Mouse (Mus musculus): ENCODE measurements around the gene Sat2. TPM values are rescaled to one million over a fixed set of nuclear protein-coding genes. Genes with fewer than 3 reads are reported as not detected.

Gene Sat2
- polyA plus RNA-seq, 1 experiment from 2014 or later: 21.3 TPM

DNA sequence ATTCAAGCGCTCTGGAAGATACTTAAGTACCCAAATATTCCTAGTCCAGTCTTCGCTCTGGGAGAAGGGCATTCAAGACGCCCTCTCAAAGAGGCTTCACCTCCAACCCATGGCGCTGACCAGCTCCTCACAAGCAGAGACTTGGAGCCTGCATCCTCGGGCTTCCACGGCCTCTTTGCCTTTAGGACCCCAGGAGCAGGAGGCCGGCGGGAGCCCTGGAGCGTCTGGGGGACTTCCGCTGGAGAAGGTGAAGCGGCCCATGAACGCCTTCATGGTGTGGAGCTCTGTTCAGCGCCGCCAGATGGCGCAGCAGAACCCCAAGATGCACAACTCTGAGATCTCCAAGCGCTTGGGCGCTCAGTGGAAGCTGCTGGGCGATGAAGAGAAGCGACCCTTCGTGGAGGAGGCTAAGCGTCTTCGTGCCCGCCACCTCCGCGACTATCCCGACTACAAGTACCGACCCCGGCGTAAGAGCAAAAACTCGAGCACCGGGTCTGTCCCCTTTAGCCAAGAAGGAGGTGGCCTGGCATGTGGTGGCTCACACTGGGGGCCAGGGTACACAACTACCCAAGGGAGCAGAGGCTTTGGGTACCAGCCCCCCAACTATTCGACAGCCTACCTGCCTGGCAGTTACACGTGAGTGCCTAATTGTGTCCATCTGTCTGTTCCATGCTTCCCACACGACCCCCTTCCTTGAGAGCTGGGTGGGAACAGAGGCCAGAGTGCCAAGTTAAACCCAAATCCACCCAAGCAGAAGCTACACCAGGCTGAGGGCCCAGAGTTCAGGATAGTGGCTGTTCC lies 33.6 kb downstream of the Sat2 start, which contains the start of gene Sox15:
Gene Sox15, plus strand, starts transcription at position 51 of the 801 bp plus-strand sequence.
- Histone ChIP-seq H3K4me2 (replicated peaks; ENCODE audit: low read depth, low read length) (peak within 1 kb of the TSS; percentile 32; the same call in 1 of the 2 replicates), H3K9ac (replicated peaks; ENCODE audit: low read length) (peak within 1 kb of the TSS; percentile 50), H3K9me3 (ENCODE audit: low read length) (no peaks in the 10 kb centered on the region), H3K27me3 (ENCODE audit: insufficient read depth, low read length) (no peaks in the 10 kb centered on the region), H3K27ac (ENCODE audit: low read length) (peak within 1 kb of the TSS; percentile 57; the same call in 1 of the 2 replicates), H3K4me3 (ENCODE audit: low read length) (peak within 1 kb of the TSS; percentile 18; the same call in 1 of the 2 replicates), H3K4me1 (ENCODE audit: insufficient read depth, low read length) (peaks cover 18% of the 10 kb centered on the region), H3K36me3 (ENCODE audit: insufficient read depth, low read length) (peaks cover 62% of the 10 kb centered on the region)
- 18% methylated on average over 34 of the region's 34 CpGs for WGBS
- peak; percentile 87 for ATAC-seq (ENCODE audit: low FRiP score, low TSS enrichment)

DNA sequence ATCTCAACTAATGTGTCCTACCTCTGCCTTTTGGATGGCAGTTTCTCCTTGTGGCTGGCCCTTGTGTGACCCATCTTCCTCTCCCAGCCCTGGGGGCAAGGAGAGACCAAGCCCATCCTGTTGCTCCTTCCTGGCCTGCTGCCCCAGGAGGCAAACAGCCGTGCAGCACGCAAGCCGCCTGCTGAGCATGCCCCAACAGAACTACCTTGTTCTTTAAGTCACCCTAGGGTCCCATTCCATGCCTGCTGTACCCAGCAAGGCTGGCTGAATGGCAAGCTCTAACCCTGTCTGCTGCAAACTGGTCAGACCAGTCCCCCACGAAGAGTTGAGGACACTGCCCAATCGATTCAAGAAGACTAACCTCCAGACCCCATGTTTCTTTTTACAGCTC lies 34.2 kb downstream of the Sat2 start:
- Histone ChIP-seq H3K36me3 (ENCODE audit: insufficient read depth, low read length) (peaks cover 56% of the 10 kb centered on the region), H3K27me3 (ENCODE audit: insufficient read depth, low read length) (no peaks in the 10 kb centered on the region), H3K4me2 (replicated peaks; ENCODE audit: low read depth, low read length) (0 out of 2 replicates have a peak overlapping the region, but pooled peaks have one; percentile 32), H3K9me3 (ENCODE audit: low read length) (no peaks in the 10 kb centered on the region), H3K9ac (replicated peaks; ENCODE audit: low read length) (peak overlapping the region; percentile 50; the same call in 1 of the 2 replicates), H3K4me1 (ENCODE audit: insufficient read depth, low read length) (peaks cover 18% of the 10 kb centered on the region), H3K4me3 (ENCODE audit: low read length) (no peak overlapping the region), H3K27ac (ENCODE audit: low read length) (no peak overlapping the region)
- WGBS: 72% methylated on average over 5 of the region's 5 CpGs
- ATAC-seq (ENCODE audit: low FRiP score, low TSS enrichment): no peak

DNA sequence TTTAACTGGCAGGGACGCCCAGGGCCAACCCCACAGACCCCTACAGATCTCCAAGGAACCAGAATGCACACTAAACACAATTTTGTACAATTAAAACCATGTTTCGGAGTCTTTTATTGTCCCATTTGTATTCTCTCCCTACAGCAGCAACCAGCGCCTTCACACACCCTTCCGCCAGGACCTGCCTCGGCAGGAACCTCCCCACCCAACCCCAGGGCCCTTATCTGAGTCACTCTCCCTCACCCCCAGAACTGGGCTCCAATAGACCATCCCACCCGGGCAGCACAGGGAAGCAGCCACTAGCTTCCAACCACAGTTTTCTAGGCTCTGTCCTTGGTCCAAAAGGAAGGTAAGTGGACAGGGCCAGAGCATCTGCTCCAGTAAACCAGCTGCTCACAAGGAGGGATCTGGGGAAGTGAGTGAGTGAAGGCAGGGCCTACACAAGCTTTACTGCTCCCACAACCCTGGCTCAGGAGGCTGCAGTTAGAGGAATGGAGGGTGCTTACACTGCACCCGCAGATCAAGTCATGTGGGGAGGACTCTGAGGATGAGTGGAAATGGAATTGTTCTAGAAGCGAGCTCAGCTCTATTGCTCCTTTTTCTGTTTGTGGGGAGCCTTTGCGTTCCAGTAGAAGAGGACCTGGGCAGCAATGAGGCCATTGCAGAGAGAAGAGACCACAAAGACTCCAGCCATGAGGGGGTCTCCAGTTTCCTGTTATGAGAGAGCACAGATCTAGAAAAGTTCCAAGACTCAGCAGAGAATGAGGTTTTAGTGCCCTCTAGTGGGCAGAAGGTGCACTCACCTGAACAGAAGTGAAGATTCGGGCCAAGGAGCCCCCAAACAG lies 35.0 kb downstream of the Sat2 start:
- H3K36me3 ChIP-seq (ENCODE audit: insufficient read depth, low read length): peaks cover 50% of the 10 kb centered on the region

DNA sequence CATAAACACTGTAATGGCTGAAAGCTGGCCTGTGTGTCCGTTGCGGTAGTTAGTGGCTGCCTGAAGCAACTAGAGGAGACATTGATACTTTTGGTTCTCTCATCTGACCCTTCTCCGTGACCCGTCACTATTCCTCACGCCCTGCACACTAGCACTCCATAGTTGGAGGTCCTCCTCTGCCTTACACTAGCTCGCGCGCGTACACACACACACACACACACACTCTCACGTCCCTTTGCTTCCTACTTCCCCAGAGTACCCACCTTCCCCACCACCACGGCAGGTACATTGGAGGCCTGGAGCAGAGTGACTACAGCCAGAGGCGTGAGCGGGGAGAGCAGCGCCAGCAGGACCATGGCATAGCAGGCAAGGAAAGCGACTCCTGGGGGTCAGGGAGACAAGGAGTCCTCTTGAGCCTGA lies 35.6 kb downstream of the Sat2 start:
- Histone ChIP-seq H3K4me3 (ENCODE audit: low read length) (no peak overlapping the region), H3K27ac (ENCODE audit: low read length) (no peak overlapping the region), H3K4me2 (replicated peaks; ENCODE audit: low read depth, low read length) (no peak overlapping the region), H3K4me1 (ENCODE audit: insufficient read depth, low read length) (peaks cover 24% of the 10 kb centered on the region), H3K9me3 (ENCODE audit: low read length) (no peaks in the 10 kb centered on the region), H3K9ac (replicated peaks; ENCODE audit: low read length) (no peak overlapping the region), H3K27me3 (ENCODE audit: insufficient read depth, low read length) (no peaks in the 10 kb centered on the region), H3K36me3 (ENCODE audit: insufficient read depth, low read length) (peaks cover 43% of the 10 kb centered on the region)
- ATAC-seq (ENCODE audit: low FRiP score, low TSS enrichment): no peak
- WGBS: 81% methylated on average over 15 of the region's 15 CpGs

More for the DNA sequence above, 35.0 kb downstream of the Sat2 start:
- ATAC-seq (ENCODE audit: low FRiP score, low TSS enrichment): no peak
- H3K27me3 ChIP-seq (ENCODE audit: insufficient read depth, low read length): no peaks in the 10 kb centered on the region
- peaks cover 24% of the 10 kb centered on the region for H3K4me1 ChIP-seq (ENCODE audit: insufficient read depth, low read length)
- no peaks in the 10 kb centered on the region for H3K9me3 ChIP-seq (ENCODE audit: low read length)
- H3K4me3 ChIP-seq (ENCODE audit: low read length): no peak overlapping the region
- H3K4me2 ChIP-seq (replicated peaks; ENCODE audit: low read depth, low read length): no peak overlapping the region
- H3K27ac ChIP-seq (ENCODE audit: low read length): no peak overlapping the region
- 0 out of 2 replicates have a peak overlapping the region, but pooled peaks have one; percentile 50 for H3K9ac ChIP-seq (replicated peaks; ENCODE audit: low read length)
- WGBS: 71% methylated on average over 10 of the region's 10 CpGs

DNA sequence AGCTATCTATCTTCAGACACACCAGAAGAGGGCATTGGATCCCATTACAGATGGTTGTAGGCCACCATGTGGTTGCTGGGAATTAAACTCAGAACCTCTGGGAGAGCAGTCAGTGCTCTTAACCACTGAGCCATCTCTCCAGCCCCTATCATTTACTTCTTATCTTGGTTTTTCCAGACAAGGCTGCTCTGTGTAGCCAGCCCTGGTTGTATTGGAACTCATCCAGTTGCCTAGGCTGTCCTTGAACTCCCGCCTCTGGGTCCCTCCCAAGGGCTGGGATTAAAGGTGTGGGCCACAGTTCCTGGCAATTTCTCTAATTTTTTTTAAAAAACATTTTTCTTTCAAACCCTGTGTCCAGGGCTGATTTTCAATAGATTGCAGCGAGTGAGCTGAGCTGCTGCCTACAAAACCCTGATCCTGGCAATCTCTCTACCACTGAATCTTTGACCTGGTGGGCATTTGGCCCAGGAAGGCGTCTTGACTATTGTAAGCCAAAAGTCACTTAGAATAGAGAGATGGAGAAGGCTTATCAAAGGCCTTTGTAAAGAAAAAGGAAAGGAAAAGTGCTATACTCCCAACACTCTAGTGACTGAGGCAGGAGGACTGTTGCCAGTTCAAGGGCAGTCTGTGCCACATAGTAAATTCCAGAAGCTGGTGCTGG lies 39.5 kb downstream of the Sat2 start:
- peaks cover 16% of the 10 kb centered on the region for H3K4me1 ChIP-seq (ENCODE audit: insufficient read depth, low read length)
- WGBS: 70% methylated on average over 3 of the region's 3 CpGs
- ATAC-seq (ENCODE audit: low FRiP score, low TSS enrichment): no peak
- peak overlapping the region; percentile 59 for H3K4me2 ChIP-seq (replicated peaks; ENCODE audit: low read depth, low read length)
- peaks cover 46% of the 10 kb centered on the region for H3K36me3 ChIP-seq (ENCODE audit: insufficient read depth, low read length)
- H3K9ac ChIP-seq (replicated peaks; ENCODE audit: low read length): peak overlapping the region; percentile 74
- no peaks in the 10 kb centered on the region for H3K27me3 ChIP-seq (ENCODE audit: insufficient read depth, low read length)
- H3K9me3 ChIP-seq (ENCODE audit: low read length): no peaks in the 10 kb centered on the region
- H3K4me3 ChIP-seq (ENCODE audit: low read length): peak overlapping the region; percentile 70
- H3K27ac ChIP-seq (ENCODE audit: low read length): peak overlapping the region; percentile 93

DNA sequence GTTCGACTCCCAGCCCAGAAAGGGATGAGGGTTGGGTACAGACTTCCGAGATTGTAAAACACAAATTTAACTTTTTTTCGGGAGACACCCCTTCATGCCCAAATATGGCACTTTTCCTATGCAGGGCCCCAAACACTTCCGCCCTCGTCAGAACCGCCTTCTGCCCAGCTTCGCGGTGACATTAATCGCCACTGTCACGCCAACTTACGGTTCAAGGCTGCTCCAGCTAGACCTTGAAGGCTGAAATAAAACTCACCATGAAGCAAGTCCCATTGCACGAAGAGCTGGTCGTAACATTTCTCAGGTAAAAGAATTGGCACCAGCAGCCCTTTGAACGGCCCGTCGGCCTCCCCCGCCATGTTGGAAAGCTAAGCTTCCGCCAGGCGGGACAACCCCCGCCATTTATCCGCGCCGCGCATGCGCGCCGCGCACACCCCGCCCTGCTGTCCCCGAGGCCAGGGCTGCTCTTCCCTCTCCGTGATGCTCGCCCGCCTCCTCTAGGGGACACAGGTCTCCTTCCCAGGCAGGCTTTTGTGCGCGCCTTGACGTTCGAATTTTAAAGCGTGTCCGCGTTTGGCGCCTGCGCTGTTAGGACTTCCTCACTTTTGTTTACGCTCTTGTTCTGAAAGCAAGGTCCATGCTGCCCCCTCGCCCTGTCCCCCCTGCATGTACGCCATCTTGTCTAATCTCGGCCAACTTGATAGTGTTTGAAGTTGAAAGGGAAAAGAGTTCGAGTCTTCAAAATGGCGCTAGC lies 40.6 kb downstream of the Sat2 start, which contains the start of gene Mpdu1:
Gene Mpdu1, minus strand, starts transcription at position 430 of the 754 bp plus-strand sequence.
- under 1% methylated on average over 48 of the region's 48 CpGs for WGBS
- peak within 1 kb of the TSS; percentile 74 for H3K9ac ChIP-seq (replicated peaks; ENCODE audit: low read length)
- no peaks in the 10 kb centered on the region for H3K27me3 ChIP-seq (ENCODE audit: insufficient read depth, low read length)
- ATAC-seq (ENCODE audit: low FRiP score, low TSS enrichment): peak; percentile 96
- peak within 1 kb of the TSS; percentile 93 for H3K27ac ChIP-seq (ENCODE audit: low read length)
- no peaks in the 10 kb centered on the region for H3K9me3 ChIP-seq (ENCODE audit: low read length)
- peaks cover 16% of the 10 kb centered on the region for H3K4me1 ChIP-seq (ENCODE audit: insufficient read depth, low read length)
- H3K36me3 ChIP-seq (ENCODE audit: insufficient read depth, low read length): peaks cover 44% of the 10 kb centered on the region
- H3K4me3 ChIP-seq (ENCODE audit: low read length): peak within 1 kb of the TSS; percentile 70
- peak within 1 kb of the TSS; percentile 59 for H3K4me2 ChIP-seq (replicated peaks; ENCODE audit: low read depth, low read length)

DNA sequence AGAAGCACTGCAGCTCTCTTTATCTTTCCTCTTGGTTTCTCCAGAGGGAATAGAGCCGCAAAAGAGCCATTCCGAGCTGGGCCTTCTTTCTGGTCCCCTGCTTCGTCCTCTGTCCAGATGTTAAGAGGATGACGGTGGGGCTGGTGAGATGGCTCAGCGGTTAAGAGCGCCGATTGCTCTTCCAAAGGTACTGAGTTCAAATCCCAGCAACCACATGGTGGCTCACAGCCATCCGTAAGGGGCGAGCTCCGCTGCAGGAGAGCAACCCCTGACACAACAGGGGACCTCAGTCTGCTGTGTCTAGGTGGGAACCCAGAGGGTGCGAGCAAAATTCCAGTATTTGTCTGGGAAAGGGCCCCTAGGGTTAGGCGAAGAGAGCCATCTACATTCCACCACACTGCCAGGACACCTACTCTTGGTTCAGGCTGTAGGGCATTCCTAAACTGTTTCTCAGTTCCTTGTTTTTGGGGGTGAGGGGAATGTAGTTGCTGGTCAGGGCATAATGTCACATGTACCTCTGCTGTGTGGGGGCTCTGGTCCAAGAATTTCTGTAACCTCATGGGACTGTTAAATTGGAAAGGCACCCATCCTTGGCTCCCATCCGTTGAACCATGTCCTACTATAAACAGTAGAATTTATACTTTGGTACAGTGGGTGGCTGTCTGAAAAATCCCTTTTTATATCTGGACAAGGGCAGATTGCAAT lies 41.3 kb downstream of the Sat2 start:
- no peaks in the 10 kb centered on the region for H3K27me3 ChIP-seq (ENCODE audit: insufficient read depth, low read length)
- peak overlapping the region; percentile 59 for H3K4me2 ChIP-seq (replicated peaks; ENCODE audit: low read depth, low read length)
- H3K9me3 ChIP-seq (ENCODE audit: low read length): no peaks in the 10 kb centered on the region
- H3K9ac ChIP-seq (replicated peaks; ENCODE audit: low read length): peak overlapping the region; percentile 74
- H3K36me3 ChIP-seq (ENCODE audit: insufficient read depth, low read length): peaks cover 44% of the 10 kb centered on the region
- 0 out of 2 replicates have a peak, but pooled peaks have one; percentile 7 for ATAC-seq (ENCODE audit: low FRiP score, low TSS enrichment)
- H3K27ac ChIP-seq (ENCODE audit: low read length): peak overlapping the region; percentile 93
- H3K4me1 ChIP-seq (ENCODE audit: insufficient read depth, low read length): peaks cover 16% of the 10 kb centered on the region
- WGBS: 68% methylated on average over 13 of the region's 13 CpGs
- H3K4me3 ChIP-seq (ENCODE audit: low read length): peak overlapping the region; percentile 70

DNA sequence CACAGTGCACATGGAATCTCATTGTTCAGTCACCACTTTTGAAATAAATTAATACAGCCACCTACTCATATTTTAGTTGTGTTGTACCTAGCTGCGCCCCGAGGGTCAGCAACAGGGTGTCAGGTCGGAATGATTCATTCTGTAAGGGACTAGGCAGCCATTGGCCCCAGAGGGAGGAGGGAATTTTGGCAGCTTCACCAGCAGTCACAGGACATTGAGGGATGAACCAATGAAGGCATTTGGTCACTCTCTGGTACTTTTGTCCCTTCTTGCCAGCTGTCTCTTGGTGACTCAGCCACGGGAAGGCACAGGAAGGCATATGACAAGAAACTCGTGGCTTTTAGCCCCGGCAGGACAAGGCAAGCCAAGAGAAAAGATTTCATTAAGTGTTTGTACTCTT lies 42.0 kb downstream of the Sat2 start:
- Histone ChIP-seq H3K9me3 (ENCODE audit: low read length) (no peaks in the 10 kb centered on the region), H3K4me1 (ENCODE audit: insufficient read depth, low read length) (peaks cover 16% of the 10 kb centered on the region), H3K36me3 (ENCODE audit: insufficient read depth, low read length) (peaks cover 45% of the 10 kb centered on the region), H3K27ac (ENCODE audit: low read length) (peak overlapping the region; percentile 93), H3K9ac (replicated peaks; ENCODE audit: low read length) (no peak overlapping the region), H3K4me2 (replicated peaks; ENCODE audit: low read depth, low read length) (no peak overlapping the region), H3K27me3 (ENCODE audit: insufficient read depth, low read length) (no peaks in the 10 kb centered on the region), H3K4me3 (ENCODE audit: low read length) (no peak overlapping the region)
- ATAC-seq (ENCODE audit: low FRiP score, low TSS enrichment): no peak
- 81% methylated on average over 6 of the region's 6 CpGs for WGBS

Measured in kidney, embryonic 16.5 days (tissue).